Mouse (Mus musculus) spleen, postnatal 10 days (tissue): ENCODE data around the gene Alx3.
A peak's percentile ranks its signal among the peaks of the same experiment; 100 is the strongest.
"Not testable (repeated sequence)": the region's sequence is repeated elsewhere in the genome, so short reads cannot be mapped to it uniquely, and the experiment has no call there.

Source experiments
- DNase-seq, 2 experiments: peaks; one replicate each; pipeline ENCODE4 v3.0.0; 2021 to 2022; ENCODE audit warnings: low spot score in 2 of 2

The Alx3 gene

DNA sequence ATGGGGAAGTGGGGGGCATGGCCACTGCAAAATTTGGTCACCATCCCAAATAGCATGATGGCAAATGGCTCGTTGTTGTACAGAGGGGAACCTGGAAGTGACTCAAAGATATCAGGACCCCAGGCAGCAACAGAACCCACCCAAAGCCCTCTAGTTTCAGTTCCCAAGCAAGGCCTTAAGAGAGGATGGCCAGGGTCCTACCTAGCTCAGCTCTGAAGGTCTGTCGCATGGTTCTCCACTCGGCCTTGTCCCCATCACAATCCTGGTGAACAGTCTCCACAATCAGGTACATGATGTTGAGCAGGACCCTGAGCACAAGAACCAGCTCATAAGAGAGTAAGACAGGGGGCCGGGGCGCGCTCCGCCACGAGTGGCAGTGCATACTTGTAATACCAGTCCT, 29.6 kb downstream of the Alx3 start:
- DNase-seq = no peak

DNA sequence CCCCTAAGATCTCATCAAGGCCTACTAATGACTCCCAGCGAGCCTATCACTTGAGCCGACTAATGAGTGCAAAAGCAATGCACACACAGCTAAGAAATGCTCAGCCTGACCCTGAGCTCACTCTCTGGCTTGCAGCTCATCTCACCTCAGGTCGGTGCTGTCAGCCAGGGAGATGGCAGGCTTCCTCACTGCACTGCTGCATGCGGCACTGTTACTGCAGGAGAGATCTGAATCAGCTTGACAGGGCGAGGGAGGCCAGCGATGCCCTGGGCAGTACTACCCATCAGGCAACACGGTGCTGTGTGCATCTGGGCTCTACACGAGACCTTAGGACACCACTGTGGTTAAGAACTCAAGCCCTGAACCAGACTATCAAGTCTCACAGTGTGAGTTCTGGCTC, 30.7 kb downstream of the Alx3 start:
- no peak for DNase-seq

DNA sequence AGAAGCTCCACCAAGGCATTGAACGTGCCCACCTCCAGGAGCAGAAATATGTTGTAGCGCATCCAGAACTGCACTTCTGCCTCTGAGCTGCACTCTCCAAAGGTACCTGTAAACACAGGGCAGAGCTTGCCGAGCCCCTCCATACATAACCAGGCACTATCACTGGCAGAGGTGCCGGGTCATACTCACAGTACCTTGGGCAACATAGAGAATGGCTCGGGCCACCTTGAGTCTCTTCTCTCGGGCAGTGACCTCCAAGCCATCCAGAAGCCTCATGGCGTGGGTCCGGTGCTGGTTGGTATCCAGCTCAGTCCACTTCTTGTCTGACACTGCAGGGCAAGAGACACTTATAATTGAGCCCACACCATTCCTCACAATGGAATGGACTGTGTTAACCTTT, 31.9 kb downstream of the Alx3 start:
- DNase-seq = no peak

DNA sequence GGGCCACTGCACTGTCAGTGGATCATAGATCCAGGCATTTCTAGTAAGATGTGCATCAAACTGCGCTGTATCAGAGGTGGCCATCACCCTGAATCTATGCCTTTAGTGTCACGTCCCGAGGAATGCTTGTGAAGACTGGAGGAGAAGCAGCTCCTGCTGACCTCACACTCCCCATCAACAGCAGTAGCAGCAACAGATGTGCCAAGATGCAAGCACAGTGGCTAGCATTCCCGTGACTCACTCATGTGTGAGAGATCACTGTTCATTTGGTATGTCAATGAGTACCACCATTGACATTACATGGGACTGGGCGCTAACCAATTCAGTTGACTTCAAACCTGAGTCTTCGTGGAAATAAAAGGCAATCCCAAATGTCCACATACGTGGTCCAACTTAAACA, 32.8 kb downstream of the Alx3 start:
- DNase-seq = no peak

DNA sequence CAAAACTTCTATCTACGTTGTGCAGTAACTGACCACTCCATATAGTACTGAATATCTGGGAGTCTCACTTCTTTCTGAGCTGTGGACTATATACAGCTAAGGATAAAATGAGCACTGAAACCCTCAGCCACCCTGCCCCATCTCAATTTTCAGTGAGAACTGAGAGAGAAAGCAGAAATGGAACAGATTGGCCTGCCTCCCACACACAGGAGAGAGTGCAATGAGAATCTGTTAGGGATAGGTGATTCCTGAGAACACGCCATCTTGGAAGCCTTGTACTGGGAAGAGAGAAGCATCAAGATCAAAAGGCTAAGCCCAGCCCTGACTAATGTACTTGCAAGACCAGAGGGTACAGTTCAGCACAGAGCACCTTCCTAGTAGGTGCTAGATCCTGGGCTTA, 33.7 kb downstream of the Alx3 start:
- no peak for DNase-seq

DNA sequence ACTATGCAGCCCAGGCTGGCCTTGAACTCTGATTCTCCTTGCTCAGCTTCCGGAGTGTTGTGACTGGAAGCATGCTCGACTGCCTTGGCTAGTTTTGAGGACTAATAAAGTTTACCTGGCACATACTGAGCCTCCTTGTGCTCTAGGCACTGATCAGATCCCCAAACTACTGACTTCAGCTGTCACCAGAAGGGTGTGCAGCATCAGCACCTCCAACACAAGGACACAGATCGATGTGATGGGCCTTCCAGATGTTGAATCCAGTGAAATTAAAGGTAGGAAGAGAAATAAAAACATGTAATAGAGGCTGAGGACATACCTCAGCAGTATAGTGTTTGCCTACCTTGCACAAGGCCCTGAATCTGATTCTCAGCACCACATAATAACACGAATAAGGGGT, 34.6 kb downstream of the Alx3 start:
- no peak for DNase-seq

DNA sequence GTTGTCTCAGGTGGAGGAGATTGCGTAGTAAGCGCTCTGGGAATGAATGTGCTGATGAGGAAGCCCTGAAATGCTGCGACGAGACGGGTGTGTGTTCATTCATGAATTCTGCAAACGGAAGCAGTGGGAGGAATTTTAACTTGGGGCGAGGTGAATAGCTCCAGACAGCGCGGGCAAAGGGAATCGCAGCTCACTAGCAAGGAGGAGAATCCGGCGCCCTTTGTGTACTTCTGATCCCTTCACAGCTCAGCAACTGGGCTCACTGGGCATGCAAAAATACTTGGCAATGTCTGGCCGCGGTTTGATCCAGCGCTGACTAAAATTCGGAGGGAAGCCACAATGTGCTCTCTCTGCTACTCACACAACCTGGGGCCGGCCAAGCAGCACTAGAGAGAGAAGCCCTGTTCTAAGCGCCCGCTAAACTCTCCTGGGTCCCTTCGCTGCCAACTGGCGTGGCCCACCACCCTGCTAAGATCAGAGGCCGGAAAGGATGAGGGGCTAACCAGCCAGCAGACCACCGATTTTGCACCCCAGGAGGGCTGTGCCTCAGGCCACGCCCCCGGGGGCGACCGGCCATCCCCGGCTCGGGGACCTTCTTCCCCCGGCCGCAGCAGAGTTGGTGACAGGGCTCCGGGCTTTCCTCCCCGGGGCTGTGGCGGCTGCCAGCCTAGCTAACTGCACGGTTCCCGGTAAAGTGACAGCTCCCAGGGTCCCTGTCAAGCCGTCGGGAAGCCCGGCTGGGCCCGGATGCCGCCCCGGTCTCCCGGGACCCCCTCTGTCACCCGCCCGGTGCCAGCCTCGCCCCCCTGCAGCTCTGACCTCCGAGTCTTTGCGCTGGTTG, 36.1 kb downstream of the Alx3 start, which contains the start of gene Gm10961:
TSS of gene Gm10961 (plus strand) at position 641 of the 841 bp plus-strand sequence.
- DNase-seq = peak in 1 of 2 experiments; percentile 60

DNA sequence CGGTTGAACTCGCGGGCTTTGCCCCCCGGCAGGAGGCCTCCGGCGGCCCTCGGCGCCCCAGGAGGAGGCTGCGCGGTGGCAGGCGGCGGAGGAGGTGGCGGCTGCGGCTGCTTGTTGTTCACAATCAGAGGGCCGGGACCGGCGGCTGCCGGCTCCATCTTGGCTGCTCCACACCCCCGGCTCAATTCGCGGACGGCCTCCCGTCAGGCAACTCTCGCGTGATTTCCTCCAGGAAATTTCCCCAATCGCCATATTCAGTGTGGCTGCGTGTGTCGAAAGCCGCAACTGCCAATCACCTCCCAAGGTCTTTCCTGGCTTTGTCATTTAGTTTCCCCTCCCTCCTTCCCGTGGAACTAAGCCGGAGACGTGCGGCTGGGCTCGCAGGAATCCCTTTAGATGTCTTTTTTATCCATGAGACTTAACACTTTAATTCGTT, 36.7 kb downstream of the Alx3 start, which contains the start of gene Strip1:
TSS of gene Strip1 (minus strand) at position 172 of the 436 bp plus-strand sequence.
- DNase-seq = peak; percentile 85 to 93

DNA sequence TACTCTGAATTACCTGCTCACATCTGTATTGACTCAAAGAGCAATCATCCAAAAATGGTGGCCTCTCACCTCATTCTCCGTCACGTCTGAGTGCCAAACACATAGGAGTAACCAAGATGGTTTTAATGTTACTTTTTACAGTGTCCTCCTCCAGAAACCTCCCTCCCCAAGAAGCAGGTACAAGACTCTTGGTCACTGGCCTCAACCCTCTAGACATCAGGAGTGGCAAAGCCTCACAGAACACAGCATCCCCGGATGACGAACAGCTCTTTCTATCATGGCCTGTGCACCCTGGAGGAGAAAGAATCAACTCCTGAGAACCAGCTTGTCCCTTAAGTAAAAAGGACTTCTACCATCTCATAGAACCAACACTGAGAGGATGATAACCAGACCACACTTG, 38.0 kb downstream of the Alx3 start:
- DNase-seq = no peak

DNA sequence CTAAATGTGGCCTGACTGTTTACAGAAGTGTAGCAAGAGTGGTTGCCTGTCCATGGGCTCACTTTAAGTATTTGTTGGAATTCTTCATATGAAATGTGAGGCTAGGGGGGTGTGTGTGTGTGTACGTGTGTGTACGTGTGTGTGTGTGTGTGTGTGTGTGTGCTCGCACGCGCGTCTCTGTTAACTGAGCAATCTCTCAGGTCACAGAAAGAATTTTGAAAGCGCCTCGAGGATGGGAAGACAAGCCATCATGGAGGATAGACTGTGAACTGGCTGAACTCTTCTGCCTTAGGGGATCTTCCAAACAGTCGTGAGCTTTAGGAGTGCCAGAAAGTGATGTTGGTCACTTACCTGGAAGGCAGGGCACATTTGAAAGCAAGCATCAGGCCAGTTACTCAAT, 39.1 kb downstream of the Alx3 start:
- no peak for DNase-seq

DNA sequence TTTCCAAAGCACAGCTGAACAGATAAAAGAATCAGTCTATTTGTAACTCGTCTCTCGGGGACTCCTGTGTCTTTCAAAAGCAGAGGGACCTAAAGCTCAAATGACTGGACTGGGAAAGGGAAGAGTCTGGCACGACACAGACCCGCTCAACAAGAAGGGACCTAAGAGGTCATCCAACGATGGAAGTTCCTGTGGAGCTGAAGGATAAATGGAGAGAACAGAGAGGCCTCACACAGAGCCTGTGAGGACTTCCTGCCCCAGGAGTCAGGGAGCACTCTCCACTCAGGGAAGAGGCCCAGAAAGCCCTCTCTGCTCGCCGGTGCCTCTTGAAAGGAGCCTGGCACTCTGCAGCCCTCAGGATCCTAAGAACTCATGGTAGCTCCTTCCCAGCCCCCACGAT, 41.0 kb downstream of the Alx3 start:
- DNase-seq = no peak

DNA sequence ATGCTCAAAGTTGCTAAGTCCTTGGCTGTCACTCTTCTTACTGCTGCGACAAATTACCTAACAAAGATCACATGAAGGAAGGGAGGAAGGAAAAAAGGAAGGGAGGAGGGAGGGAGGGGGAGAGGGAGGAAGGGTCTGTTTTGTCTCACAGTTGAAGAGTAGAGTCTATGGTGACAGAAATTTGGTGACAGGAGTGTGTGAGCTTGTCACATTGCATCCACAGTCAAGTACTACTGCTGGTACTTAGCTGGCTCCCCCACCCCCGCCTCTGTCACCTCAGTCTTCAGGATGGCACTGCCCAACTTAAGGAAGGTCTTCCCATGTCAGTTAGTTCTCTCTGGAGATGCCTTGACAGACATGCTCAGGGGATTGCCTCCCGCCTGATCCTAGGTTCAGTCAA, 41.4 kb downstream of the Alx3 start:
- no peak for DNase-seq

DNA sequence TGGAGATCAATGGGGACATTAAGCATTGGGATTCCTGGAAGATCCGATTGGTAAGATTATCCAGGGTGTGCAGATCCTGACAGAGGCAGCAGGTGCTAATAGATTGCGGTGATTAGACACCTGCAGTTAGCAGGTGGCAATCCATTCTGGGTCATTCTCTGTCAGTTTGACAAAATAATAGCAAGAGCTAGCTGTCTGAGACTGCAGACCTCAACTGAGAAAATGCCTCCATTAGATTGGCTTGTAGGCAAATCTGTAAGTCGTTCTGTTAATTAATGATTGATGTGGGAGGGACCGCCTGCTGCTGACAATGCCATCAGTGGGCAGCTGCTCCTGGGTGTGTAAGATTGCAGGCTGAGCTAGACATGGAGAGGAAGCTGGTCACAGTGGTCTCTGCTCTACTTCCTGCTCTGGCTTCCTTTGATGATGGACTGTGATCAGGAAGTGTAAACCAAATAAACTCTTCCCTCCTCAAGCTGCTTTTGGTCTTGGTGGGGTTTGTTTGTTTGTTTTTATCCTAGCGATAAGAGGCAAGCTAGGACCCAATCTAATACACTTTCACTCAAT, 42.9 kb downstream of the Alx3 start:
- DNase-seq = no peak

DNA sequence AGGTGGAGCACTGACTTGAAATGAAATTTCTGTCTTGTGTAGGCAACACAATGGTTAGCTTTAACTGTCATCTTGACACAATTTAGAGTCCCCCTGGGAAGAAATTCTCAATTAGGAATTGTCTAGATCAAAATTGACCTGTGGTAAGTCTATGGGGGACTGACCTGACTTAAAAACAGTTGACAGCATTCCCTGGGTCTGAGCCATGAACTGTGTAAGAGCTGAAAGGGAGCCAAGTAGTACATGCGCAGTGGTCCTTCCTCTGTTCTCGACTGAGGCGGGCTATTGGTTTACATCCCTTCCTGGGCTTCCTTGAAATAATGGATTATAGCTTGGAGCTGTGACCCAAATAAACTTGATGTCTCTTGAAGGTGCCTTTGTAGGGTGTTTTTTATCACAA, 52.1 kb downstream of the Alx3 start:
- no peak for DNase-seq

DNA sequence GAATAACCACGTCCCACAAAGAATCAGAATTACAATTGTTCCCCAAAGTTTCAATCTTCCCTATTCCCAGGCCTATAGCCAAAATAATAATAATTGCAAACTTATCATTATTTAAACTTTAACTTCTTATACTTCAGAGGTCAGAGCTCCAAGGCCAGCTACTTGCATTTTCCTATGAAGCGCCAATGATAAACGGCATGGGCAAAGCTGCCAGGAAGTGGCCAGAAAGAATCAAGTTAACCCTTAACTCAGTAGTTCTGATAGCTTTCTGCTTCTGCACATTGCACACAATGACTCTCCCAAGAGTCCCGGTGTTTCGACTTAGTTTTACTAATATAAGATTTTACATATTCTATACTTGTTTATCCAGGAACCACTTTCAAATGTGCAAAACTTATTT, 55.4 kb downstream of the Alx3 start:
- DNase-seq = not testable (repeated sequence)

DNA sequence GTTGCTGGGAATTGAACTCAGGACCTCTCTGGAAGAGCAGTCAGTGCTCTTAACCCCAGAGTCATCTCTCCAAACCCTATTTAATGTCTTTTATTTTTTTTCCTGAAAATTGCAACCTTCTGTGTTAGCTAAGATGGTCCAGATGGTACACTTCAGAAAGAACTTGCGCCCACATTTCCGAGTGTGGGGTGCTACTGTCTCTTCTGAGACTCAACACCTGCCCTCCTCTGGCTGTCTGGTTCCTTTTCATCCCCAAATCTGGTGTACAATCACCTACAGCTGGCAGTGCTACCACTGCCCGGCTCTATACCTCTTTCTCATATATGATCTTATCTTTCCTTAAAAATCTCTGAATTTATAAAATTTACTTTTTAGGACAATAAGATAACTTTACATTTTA, 58.1 kb downstream of the Alx3 start:
- DNase-seq = no peak

DNA sequence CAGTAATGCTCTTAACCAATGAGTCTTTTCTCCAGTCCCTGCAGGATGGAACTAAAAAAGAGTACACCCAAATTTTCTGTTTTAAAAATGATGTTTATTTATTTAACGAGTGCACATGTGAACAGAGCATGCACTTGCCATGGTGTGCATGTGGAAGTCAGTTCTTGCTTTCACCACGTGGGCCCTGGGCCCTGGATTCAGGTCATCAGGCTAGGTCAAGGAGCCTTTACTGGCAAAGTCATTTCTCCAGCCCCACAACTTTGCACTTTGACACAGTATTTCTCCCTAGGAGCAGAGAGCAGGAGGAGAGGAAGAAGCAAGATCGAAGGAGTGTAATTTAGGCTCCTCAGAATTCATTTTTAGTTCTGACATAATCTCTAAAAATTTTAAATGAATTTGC, 60.0 kb downstream of the Alx3 start:
- no peak for DNase-seq
